Mouse (Mus musculus): ENCODE measurements around the gene Lce1d. TPM values are rescaled to one million over a fixed set of nuclear protein-coding genes. Genes with fewer than 3 reads are reported as not detected.

Gene Lce1d
- polyA plus RNA-seq, 1 experiment from 2014 or later = not detected

DNA sequence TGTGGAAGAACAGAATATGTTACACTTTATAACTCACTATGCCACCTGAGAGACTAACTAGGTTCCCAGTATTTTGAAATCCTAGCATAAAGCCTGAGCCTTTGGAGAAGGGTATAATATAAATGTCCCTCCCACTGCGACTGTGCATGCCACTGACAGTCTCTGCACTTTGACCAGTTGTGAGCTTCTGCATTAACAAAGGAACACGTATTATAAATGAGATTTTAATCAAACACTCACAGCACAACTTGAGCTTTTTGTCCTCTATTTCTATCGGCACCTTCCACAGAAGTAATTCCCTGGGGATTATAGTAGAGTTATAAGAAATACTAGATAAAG lies 48.4 kb downstream of the Lce1d start:
- no peak for ATAC-seq (ENCODE audit: insufficient read depth, low FRiP score, low read depth)
- H3K36me3 ChIP-seq = no peaks in the 10 kb centered on the region
- WGBS = 60% methylated on average over 3 of the region's 3 CpGs
- H3K27me3 ChIP-seq (replicated peaks) = no peaks in the 10 kb centered on the region
- H3K4me2 ChIP-seq = no peak overlapping the region
- no peak overlapping the region for H3K4me3 ChIP-seq (replicated peaks)
- H3K27ac ChIP-seq = no peak overlapping the region
- H3K4me1 ChIP-seq = no peaks in the 10 kb centered on the region
- no peak overlapping the region for H3K9ac ChIP-seq
- H3K9me3 ChIP-seq = no peaks in the 10 kb centered on the region

GRCm38 (mm10) chr3:92637745-92638652 lies 49.0 kb downstream of the Lce1d start:
- no peaks in the 10 kb centered on the region for H3K36me3 ChIP-seq
- no peak for ATAC-seq (ENCODE audit: insufficient read depth, low FRiP score, low read depth)
- H3K4me2 ChIP-seq = no peak overlapping the region
- no peaks in the 10 kb centered on the region for H3K27me3 ChIP-seq (replicated peaks)
- H3K4me3 ChIP-seq (replicated peaks) = no peak overlapping the region
- H3K9ac ChIP-seq = no peak overlapping the region
- WGBS = 45% methylated on average over 1 of the region's 1 CpGs
- H3K4me1 ChIP-seq = no peaks in the 10 kb centered on the region
- H3K27ac ChIP-seq = no peak overlapping the region
- H3K9me3 ChIP-seq = no peaks in the 10 kb centered on the region

Other genes with a start within 250 kb of the Lce1d start
- gene Sprr1b, start 248.4 kb downstream of the Lce1d start, polyA plus RNA-seq (2015; fragmentation: Nextera tagmentation; extraction: Ambion mirVana) = 1.6 TPM in 1 of 2 replicates, not detected in the other
- 30.3 and 125 TPM in 2 replicates for gene Sprr3, start 228.5 kb downstream of the Lce1d start, polyA plus RNA-seq (2015; fragmentation: Nextera tagmentation; extraction: Ambion mirVana)
- 69.5 and 186 TPM in 2 replicates for gene Sprr1a, start 201.3 kb downstream of the Lce1d start, polyA plus RNA-seq (2015; fragmentation: Nextera tagmentation; extraction: Ambion mirVana)
- gene Sprr4, start 186.7 kb downstream of the Lce1d start, polyA plus RNA-seq (2015; fragmentation: Nextera tagmentation; extraction: Ambion mirVana) = not detected in 2 replicates
- not detected in 2 replicates for gene 2310046K23Rik, start 152.7 kb downstream of the Lce1d start, polyA plus RNA-seq (2015; fragmentation: Nextera tagmentation; extraction: Ambion mirVana)
- gene Ivl, start 113.5 kb downstream of the Lce1d start, polyA plus RNA-seq (2015; fragmentation: Nextera tagmentation; extraction: Ambion mirVana) = 0.41 and 1.2 TPM in 2 replicates
- gene Smcp, start 98.2 kb downstream of the Lce1d start, polyA plus RNA-seq (2015; fragmentation: Nextera tagmentation; extraction: Ambion mirVana) = 0.67 TPM in 1 of 2 replicates, not detected in the other
- gene 2210017I01Rik, start 79.7 kb downstream of the Lce1d start, polyA plus RNA-seq (2015; fragmentation: Nextera tagmentation; extraction: Ambion mirVana) = not detected in 2 replicates
- not detected in 2 replicates for gene Lce6a, start 65.5 kb downstream of the Lce1d start, polyA plus RNA-seq (2015; fragmentation: Nextera tagmentation; extraction: Ambion mirVana)
- not detected in 2 replicates for gene Lce1a1, start 38.9 kb downstream of the Lce1d start, polyA plus RNA-seq (2015; fragmentation: Nextera tagmentation; extraction: Ambion mirVana)
- gene Lce1b, start 30.3 kb downstream of the Lce1d start, polyA plus RNA-seq (2015; fragmentation: Nextera tagmentation; extraction: Ambion mirVana) = not detected in 2 replicates
- not detected in 2 replicates for gene Lce1a2, start 16.9 kb downstream of the Lce1d start, polyA plus RNA-seq (2015; fragmentation: Nextera tagmentation; extraction: Ambion mirVana)
- not detected in 2 replicates for gene Lce1c, start 8.0 kb downstream of the Lce1d start, polyA plus RNA-seq (2015; fragmentation: Nextera tagmentation; extraction: Ambion mirVana)
- gene Lce1e, start 21.9 kb upstream of the Lce1d start, polyA plus RNA-seq (2015; fragmentation: Nextera tagmentation; extraction: Ambion mirVana) = not detected in 2 replicates
- not detected in 2 replicates for gene Lce1f, start 33.1 kb upstream of the Lce1d start, polyA plus RNA-seq (2015; fragmentation: Nextera tagmentation; extraction: Ambion mirVana)
- not detected in 2 replicates for gene Gm38119, start 51.9 kb upstream of the Lce1d start, polyA plus RNA-seq (2015; fragmentation: Nextera tagmentation; extraction: Ambion mirVana)
- not detected in 2 replicates for gene Lce1g, start 65.1 kb upstream of the Lce1d start, polyA plus RNA-seq (2015; fragmentation: Nextera tagmentation; extraction: Ambion mirVana)
- not detected in 2 replicates for gene Lce1h, start 77.9 kb upstream of the Lce1d start, polyA plus RNA-seq (2015; fragmentation: Nextera tagmentation; extraction: Ambion mirVana)
- gene Lce1i, start 91.7 kb upstream of the Lce1d start, polyA plus RNA-seq (2015; fragmentation: Nextera tagmentation; extraction: Ambion mirVana) = not detected in 2 replicates
- gene Lce1j, start 103.3 kb upstream of the Lce1d start, polyA plus RNA-seq (2015; fragmentation: Nextera tagmentation; extraction: Ambion mirVana) = not detected in 2 replicates
- gene Lce1k, start 120.7 kb upstream of the Lce1d start, polyA plus RNA-seq (2015; fragmentation: Nextera tagmentation; extraction: Ambion mirVana) = not detected in 2 replicates
- 0.05 TPM in 1 of 2 replicates, not detected in the other for gene Kprp, start 140.0 kb upstream of the Lce1d start, polyA plus RNA-seq (2015; fragmentation: Nextera tagmentation; extraction: Ambion mirVana)
- gene Lce1l, start 164.1 kb upstream of the Lce1d start, polyA plus RNA-seq (2015; fragmentation: Nextera tagmentation; extraction: Ambion mirVana) = not detected in 2 replicates
- gene 2310050C09Rik, start 183.0 kb upstream of the Lce1d start, polyA plus RNA-seq (2015; fragmentation: Nextera tagmentation; extraction: Ambion mirVana) = not detected in 2 replicates
- 0.62 TPM in 1 of 2 replicates, not detected in the other for gene Lce3a, start 239.0 kb upstream of the Lce1d start, polyA plus RNA-seq (2015; fragmentation: Nextera tagmentation; extraction: Ambion mirVana)
- not detected in 2 replicates for gene Lce3b, start 245.8 kb upstream of the Lce1d start, polyA plus RNA-seq (2015; fragmentation: Nextera tagmentation; extraction: Ambion mirVana)

All from stomach, embryonic 15.5 days (tissue).